Mouse (Mus musculus): ENCODE results near the gene Fads2.

Fads2 gene

GRCm38 (mm10) chr19:10042232-10042631, 59.3 kb downstream of the Fads2 start:
- DNase-seq (ENCODE audit: low read depth, low spot score): peak; percentile 29

- DNase-seq (ENCODE audit: low read depth, low spot score): peak; percentile 89
These were observed 60.0 kb downstream of the Fads2 start, which contains the start of gene Fads3 for GRCm38 (mm10) chr19:10041388-10042148. TSS of gene Fads3 (plus strand) at chr19:10041569.

DNA sequence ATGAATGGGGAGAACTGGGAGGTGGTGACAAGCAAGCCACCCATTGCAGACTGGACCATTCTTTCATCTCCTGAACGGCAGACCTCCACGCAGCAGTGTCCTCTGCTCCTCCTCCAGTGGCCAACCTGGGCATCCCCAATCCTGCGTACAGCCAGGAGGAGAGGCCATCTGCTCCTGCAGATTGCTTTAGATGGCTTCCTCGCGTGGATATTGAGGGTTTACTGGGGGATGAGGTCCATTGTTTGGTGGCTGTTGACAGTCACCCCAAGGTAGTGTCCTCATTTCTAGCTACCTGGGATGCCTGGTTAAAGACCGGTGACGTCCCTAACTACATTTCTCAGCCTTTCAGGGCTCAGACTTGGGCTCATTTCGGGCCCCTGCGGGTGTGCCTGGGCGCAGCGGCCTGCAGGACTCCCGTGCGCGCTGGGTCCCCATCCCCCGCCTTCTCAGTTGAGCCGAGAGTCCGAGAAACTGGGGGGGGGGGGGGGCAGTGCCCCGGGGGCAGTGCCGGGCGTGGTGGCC, 60.6 kb downstream of the Fads2 start:
- peak; percentile 89 for DNase-seq (ENCODE audit: low read depth, low spot score)

GRCm38 (mm10) chr19:10039615-10040014, 61.9 kb downstream of the Fads2 start:
- DNase-seq (ENCODE audit: low read depth, low spot score): peak; percentile 45

DNA sequence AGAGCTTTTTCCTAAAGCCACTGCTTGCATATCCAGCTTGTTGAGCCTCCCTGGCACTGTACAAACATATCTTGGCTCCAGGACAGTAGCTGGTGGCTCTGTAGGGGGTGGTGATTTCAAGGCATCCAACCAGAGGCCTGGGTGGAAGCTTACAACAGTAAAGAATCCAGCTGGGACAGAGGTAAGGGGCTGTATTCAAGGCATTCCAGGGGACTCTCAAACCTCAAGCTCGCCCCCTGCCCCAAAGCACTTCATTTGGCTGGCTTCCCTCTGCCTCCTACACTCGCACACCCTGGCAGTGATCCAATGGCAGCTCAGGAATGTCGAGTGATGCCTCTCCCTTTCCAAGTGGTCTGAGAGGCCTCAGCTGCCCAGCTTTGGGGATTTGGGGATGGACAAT, 62.6 kb downstream of the Fads2 start:
- DNase-seq (ENCODE audit: low read depth, low spot score): peak; percentile 50

GRCm38 (mm10) chr19:10038364-10038763, 63.2 kb downstream of the Fads2 start:
- DNase-seq (ENCODE audit: low read depth, low spot score): no peak

DNA sequence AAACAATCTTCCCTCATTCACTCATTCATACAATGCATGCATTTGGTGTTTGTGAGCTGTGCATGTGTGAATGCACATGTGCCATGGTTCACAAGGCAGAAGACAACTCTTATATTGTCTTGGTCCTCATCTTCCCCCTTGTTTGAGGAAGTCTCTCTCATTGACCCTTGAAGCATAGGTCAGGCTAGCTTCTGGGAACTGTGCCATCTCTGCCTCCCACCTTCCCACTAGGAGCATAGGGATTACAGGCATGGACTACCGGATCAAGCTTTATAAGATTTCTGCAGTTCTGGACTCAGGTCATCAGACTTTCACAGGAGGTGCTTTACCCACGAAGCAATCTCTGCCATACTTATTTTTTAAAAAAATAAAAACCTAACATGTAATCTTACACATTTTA, 64.0 kb downstream of the Fads2 start:
- DNase-seq (ENCODE audit: low read depth, low spot score): no peak

DNA sequence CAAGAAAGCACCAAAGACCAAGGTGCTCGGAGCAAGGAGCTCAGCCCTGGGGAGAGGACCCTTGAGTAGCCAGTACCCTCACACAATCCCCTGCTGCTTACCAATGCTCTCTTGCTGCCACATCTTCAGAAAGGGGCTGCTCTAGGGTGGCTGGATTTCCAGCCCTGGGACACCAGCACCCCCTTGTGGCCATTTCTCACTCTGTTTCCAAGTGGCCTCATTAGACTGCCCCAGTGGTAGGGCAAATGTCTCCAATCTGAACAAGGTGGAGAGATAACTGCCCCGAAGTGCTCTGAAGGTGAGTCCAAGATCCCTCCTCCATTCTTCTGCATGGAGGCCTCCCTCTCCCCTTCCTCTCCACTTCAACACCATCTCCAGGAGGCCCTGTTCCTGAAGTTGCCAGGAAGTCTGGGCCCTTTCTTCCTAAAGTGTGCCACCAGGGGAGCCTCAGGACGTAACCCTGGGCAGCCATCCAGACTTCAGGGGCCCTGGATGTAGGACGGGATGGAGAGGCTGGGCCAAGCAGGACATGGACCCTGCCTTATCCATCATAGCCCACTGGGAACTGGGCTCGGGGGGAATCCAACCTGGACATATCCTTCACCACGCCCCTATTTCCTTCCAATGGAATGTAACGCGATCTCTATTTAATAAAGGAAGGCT, 66.6 kb downstream of the Fads2 start:
- DNase-seq (ENCODE audit: low read depth, low spot score): peak; percentile 77

DNA sequence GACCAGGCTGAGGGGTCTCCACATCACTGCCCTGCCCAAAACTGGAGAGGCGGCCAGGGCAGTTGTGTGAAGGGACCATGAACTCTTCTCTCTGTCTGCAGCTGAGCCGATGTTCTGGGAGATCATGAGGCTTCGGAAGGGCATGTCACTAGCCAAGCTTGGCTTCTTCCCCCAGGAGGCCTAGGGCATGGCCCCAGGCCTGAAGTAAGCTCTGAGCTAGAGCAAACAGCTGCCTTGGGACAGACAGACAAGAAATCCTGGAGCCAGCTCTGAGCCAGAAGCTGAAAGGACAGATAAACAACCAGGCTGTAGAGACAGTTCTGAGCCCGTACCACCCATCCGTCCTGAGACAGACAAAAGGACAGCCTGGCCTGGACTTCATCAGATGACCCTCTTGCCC, 67.2 kb downstream of the Fads2 start:
- DNase-seq (ENCODE audit: low read depth, low spot score): no peak

DNA sequence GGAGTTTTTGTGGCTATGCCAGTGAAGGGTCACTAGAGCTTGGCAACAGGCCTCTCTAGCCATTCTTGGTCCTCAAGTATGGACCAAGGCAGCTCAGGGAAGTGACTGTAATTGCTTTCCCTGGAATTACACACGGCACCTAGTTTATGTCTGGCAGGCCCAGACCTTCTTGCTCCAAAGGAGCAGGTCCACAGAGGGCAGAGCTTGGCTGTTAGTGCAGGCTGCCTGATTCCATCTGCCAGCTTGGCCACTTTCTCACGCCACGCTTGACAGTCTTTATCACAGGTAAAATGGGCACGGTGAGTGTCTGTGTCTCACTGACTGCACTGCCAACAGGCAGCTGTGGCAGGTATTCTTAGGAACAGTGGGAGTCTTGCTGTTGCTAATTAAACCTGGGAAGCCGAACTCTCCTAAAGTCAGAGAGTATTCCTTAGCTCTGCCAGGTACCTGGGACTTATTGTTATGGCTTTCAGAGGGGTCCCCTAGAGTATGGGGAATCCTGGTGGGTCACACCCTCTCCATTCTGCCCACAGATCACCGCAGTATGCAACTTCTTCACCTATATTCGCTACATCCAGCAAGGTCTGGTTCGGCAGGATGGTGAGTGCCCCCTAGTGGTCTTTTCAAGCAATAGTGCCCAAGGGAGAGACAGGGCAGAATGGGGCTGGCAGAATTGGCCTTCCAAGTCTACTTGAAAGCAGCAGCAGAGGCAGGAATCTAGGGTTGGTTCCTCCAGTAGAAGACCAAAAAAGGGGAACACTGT, 68.2 kb downstream of the Fads2 start:
- peak; percentile 80 for DNase-seq (ENCODE audit: low read depth, low spot score)

DNA sequence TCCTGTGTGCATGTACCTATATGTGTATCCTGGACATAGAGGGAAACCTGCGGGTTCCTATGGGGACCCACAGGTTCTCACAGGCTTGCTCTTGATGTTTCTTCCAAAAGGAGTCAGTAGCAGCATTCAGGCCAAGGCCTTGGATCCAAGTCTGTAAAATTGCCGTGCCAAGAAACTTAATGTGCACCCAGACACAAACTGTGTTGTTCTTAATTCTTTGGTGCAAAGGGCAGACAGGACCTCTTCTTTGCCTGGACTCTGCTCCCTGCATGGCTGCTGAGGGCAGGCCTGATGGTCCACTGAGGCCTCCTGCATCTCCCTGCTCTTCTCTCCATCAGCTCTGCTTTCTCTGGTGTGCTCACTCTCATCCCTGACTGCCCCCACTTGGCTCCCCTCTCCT, 71.8 kb downstream of the Fads2 start:
- DNase-seq (ENCODE audit: low read depth, low spot score): no peak

- peak; percentile 65 for DNase-seq (ENCODE audit: low read depth, low spot score)
These were observed 76.2 kb downstream of the Fads2 start for GRCm38 (mm10) chr19:10025169-10025875.

- DNase-seq (ENCODE audit: low read depth, low spot score): no peak
These were observed 78.2 kb downstream of the Fads2 start for GRCm38 (mm10) chr19:10023304-10023758.

- peak; percentile 58 for DNase-seq (ENCODE audit: low read depth, low spot score)
These were observed 78.9 kb downstream of the Fads2 start for GRCm38 (mm10) chr19:10022414-10023303.

DNA sequence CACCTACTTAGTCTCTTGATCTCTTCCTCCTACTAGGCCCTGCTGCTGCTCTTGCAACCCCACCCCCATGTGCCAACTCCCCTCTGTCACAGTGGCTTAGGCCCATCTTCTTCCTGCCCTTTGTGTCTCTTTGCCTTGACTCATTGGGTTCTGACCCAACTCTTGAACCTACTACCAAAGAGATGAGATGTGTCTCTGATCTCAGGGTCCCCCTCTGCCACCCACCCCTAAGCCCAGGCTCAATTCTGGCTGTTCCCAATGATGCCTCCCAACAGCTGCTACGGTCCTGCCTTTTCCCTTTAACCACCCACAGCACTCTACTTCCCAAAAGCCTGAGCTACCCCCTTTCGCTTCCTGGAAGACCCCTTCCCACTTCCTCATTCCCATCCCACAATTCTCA, 79.6 kb downstream of the Fads2 start:
- no peak for DNase-seq (ENCODE audit: low read depth, low spot score)

- DNase-seq (ENCODE audit: low read depth, low spot score): no peak
These were observed 82.3 kb downstream of the Fads2 start for GRCm38 (mm10) chr19:10019214-10019760.

DNA sequence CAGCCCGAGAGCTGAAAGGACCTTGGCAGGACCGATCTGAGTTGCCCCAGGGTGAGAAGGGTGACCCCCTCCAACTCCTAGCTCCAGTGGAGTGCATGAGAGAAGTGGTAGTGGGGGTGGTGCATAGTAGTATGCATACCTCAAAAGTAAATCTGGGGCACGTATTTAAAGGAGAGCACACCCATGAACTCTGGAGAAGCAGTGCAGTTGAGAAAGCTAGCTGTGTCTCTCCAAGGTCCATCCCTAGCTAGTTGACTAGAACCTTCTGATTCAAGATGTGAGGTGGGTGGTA, 83.1 kb downstream of the Fads2 start:
- no peak for DNase-seq (ENCODE audit: low read depth, low spot score)

DNA sequence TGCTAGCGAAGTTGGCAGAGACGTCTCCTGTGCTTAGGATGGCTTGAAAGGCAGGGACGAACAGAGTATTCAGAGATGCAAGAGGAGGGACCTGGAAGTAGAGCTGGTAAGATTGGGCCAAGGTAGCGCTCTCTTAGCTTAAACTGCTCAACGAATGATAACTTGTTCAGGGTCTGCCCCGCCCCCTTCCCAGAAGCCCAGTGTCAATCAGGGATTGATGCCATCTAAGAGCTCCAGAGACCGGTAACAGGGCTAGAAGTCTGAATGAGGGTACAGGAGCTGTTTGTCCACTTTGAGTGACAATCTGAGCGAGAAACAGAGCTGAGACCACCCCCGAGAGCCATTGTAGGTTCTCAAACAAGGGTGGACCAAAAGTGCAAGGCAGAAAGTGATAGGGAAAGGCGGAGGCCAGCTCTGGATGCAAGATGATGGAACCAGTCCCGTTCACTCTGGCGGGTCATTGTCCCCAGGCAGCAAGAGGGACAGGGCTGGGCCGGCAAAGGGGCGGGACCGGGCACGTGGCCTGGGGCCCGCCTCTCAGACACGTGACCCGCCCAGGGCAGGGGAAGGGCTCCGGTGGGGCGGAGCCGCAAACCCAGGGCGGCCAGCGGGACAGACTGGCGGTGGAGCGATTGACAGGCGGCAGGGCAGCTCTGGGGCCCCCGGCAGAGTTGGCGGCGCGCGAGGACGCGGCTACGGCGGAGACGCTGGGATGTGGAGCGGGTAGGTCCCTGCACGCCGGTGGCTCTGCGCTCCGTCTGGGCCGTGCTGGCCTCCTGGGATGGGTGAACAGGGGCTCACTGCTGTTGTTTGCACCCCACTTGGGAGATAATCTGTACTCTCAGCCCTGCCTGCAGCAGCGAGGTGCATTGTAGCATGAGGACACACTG, 83.7 kb downstream of the Fads2 start:
- peak; percentile 82 for DNase-seq (ENCODE audit: low read depth, low spot score)

GRCm38 (mm10) chr19:10016151-10016550, 85.4 kb downstream of the Fads2 start:
- no peak for DNase-seq (ENCODE audit: low read depth, low spot score)

Data from brain, adult 2 months (tissue).